Mouse (Mus musculus) right cerebral cortex, adult 18-20 months (tissue): ENCODE data around the gene Rhbdf2.
"Not testable (repeated sequence)": the region's sequence is repeated elsewhere in the genome, so short reads cannot be mapped to it uniquely, and the experiment has no call there.

ENCODE experiments used
- DNase-seq: peaks from one replicate; pipeline ENCODE4 v3.0.0; 2022; ENCODE audit warnings: mixed read lengths

The Rhbdf2 gene

DNA sequence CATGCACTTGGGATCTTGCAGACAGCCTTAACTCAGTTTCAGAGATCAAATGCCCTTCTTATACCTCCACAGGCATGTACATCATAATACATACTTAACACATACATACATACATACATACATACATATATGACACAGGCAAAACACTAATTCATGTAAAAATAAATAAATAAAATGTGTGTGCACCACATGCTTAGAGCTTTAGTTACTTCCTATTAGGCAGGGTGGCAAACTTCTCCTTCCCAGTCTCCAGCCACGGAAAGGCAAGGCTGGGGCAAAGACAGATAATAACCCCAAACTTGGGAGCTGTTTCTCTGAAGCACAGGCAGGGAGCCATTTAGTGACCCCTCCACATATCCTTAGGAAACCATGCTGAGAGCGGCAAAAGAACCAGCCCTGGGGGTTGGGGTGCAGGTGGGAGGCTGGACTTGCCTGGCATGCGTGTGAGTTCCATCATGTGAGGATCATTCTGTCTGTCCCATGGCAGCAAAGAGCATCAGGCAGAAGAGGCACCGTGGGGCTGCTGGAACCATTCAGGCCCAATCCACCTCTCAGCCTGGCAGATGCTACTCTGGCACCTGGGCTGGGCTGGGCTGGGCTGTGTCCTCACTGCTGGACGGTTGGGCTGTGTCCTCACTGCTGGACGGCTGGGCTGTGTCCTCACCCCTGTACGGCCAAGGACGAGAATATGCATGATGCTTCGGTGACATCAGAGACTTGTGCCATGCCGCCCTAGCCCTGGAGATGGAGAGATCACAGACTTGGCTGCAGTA, at the start of gene Rhbdf2:
Rhbdf2 (minus strand) TSS at position 721 of the 773 bp plus-strand sequence.
- DNase-seq = no peak

DNA sequence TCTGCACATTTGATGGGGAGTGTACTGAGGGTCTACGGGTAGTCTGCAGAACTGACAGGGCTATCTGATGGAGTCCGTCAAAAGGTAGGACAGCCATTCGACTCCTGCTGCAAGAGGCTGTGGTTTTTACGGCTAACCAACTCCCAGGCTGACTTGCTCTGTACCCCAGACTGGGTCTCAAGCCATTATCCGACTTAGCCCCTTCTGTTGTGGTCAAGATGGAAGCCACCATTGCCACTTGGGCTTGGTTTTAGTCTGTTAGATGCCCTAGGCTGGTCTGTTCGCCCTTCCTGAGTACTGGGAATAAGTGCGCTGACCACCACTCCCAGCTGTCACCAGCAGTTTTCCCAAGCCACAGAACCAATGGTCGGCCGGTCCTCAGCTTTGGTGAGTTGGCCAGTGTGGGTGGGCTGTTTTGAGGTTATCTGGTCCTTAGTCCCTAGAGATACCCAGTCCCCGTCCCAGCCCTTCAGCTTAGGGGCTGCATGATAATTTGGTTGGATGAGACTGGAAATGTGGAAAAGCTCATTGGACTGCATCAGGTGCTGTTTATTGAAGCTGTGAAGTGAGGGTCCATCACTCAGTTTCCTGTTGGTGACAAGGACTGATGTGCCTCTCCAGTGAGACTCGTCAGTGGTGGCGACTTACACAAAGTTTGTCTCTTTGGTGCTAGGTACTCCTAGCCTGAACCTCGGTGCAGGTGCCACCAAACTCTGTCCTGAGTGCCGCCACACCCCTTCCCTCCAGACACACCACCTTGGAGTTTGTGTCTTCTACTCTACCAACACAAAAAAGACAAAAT, 49.6 kb upstream of the Rhbdf2 start:
- no peak for DNase-seq

DNA sequence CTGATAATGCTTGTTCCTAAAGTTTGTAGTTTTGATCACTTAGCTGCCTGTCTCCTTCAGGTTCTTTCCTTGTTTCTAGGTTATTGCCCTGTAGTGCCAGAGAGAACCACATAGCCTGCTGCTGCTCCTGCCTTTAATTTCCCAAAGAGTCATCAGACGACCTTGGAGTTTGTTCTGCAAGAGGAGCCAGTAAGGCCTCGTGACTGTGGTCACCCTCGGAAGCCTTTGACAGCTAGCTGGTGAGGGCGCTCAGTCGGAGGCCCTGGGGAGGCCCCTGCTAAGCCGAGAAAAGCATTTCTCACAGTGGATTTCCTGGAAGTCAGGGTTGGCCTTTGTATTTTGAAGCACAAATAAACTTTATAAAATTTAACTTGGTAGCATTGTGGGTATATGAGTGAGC, 48.6 kb upstream of the Rhbdf2 start:
- DNase-seq = not testable (repeated sequence)

DNA sequence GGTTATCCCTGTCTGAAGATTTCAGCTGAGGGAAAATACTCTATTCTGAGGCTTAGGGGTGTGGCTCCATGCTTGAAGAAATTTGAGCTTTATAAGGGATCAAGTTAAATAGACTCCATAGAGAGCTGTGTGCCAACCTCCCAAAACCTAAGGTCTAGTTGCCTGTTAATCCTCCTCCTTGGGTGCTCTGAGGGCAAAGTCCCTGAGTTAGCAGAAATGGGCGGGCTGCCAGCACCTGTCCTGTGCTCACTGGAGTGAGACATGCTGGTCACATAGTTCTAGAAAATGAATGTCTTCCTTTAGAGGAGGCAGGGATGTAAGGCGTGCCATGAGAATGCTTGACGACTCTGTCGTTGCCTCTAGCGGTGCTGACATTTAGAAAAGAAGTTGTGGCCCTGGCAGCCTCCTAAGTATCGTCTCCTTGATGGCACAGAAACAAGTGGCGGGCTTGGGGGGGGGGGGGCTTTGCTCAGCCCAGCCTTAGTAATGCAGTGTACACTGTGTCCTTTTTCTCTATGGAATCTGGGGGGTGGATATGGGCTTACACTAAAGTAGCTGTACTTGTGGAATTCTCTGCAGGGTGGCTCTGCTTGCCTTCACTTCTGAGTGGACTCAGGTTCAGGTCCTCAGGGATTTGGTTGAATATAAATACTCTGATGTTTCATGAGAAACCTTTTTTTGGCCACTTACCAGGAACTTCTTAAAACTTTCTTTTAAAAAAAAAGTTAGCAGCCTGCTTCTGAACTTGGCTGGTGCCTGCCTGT, 48.0 kb upstream of the Rhbdf2 start:
- DNase-seq = no peak

DNA sequence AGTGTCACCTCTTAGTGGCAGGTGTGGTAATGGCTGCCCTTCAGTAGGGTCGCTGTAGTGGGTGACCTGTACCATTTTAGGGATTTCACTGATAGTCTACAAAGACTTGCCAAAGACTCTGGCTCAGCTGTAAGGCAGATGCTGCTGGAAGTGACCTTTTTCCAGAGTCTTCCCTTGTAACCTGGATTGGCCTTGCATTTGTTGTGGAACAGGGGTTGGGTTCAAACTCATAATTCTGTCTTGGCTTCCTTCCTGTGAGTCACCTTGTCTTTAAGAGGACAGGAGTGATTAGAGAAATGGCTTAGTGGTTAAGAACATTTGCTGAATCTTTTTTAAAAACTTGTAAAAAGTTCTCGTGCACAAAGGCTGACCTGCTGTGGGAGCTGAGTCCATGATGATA, 46.6 kb upstream of the Rhbdf2 start:
- DNase-seq = no peak

DNA sequence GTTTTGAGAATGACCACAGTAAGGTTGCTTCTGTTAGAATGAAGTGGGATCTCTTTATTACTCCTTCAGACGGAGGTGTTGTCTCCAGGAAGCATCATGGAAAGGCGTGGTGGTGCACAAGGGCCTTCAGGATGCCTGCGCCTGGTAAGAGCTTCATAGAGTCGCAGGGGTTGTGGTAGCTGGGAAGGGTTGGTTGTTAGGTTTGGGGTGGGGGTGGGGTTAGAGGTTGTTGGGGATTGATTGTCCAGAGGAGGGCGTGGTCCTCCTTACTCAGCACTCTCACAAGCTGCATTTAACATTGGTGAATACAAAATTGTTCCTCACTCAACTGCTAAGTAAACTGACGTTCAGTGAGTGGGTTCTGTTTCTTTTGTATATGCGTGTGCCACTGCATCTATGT, 45.8 kb upstream of the Rhbdf2 start:
- DNase-seq = no peak

DNA sequence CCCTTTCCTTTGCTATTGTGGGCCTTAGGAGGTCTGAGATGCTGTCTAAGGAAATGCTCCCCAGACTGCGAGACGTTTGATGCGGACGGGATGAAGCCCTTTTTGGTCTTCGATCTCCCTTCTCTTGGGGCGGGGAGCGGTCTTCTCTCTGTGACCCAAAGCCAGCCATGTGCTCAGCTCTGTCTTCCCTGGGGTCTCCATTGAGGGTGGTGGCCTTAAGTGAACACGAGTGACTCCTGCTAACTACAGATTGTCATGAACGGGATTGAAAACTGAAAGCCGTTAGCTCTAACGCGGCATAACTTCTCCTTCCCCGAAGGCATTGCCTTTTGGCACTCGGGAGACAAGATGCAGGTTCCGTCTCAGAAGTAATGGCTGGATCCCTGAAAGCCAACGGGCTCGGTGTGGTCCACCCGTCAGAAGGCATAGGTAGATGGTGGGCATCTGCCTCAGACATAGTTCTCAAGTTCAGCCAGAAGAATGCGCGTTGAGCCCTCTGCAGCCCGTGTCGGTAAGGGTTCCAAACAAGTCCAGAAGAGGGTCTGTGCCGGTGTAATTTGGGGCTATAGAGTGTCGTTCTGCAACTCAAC, 45.1 kb upstream of the Rhbdf2 start:
- DNase-seq = no peak

DNA sequence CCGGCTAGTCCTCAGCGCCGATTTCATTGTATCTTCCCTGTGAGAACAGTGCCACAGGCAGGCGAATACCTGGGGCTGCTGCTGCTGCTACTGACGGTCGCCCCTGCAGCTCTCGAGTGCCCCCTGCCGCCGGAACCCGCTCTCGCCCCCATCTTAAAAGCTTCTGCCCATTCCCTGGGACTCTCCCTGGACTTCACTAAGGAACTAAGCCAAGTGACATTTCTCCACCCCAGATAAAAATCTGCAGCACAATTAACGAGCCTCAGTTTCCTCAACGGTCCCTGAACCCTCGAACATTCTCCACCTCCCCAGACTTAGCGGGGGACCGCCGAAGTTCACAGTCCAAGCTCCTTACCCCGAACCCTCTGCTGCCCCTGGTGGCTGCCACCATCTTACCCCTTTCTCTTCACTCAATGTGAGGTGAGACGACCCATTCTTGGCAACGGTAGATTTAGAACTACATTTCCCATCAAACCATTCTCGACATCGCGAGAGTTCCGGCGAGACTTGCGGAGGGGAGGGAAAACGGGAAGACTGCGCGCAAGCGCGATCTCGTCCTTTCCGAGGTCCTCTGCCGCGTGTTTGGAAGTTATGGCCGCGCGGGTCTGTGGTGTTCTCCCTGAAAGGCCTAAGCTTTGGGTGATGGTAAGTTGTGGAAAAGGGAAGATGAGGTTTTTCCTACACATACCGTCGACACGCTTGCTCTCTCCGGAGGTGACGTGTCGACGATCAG, 44.5 kb upstream of the Rhbdf2 start:
- DNase-seq = peak; percentile 97

DNA sequence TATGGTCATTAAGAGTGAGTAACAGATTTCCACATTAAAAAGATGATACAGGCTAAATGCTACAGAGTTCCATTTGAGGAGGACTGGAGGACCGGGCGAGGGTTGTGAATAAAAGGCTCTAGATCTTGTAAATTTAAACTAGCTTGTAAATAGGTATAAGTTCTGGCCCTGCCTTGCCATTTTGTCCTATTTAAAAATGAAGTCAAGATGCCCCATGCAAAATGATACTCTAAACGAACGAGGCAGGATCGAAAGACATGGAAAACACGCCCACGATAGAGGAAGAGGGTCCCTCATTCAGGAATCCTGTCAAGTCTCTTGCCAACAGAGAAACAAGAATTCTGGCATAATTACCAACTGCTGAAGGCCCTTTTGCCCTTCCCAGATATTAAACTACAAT, 43.6 kb upstream of the Rhbdf2 start:
- DNase-seq = no peak

DNA sequence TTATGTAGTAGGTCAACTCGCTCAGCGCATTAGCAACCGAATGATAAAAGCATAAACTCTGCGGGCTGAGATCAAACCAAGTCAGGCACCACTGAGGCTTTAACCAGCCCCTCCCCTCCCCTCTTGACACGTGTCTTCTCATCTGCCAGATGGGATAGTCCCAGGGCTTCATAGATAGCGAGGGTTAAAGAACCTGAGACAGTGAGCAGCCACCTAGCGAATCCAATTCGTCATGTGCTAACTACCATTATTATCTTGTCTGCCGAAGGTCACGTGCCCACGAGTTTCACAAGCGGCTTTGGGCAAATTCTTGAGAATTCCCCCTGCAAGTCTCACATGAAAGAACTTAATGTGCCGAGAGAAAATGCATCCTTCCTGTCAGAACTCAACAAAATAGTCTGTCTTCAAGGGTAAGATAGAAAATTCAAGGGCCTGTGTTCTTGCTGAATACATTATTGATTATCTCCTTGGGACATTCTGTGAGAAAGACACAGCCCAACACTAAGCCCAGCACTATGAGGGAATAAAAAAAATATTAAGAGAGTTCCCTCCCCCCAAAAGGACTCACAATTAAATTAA, 43.1 kb upstream of the Rhbdf2 start:
- no peak for DNase-seq

DNA sequence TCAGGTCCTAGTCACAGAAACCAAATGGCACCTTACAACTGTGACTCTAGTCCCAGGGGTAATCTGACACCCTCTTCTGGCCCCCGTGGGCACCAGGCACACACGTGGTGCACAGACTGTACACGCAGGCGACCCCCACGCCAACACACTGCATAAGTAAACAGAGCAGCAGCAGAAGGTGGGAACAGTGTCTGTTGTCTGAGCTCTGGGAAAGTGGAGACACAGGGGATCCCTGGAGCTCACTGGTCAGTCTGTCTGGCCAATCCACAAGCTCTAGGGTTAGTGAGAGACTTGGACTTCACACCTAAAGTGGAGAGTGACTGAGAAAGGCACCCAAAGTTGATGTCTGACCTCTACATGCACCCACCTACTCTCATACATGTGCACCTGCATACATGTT, 42.5 kb upstream of the Rhbdf2 start:
- no peak for DNase-seq

DNA sequence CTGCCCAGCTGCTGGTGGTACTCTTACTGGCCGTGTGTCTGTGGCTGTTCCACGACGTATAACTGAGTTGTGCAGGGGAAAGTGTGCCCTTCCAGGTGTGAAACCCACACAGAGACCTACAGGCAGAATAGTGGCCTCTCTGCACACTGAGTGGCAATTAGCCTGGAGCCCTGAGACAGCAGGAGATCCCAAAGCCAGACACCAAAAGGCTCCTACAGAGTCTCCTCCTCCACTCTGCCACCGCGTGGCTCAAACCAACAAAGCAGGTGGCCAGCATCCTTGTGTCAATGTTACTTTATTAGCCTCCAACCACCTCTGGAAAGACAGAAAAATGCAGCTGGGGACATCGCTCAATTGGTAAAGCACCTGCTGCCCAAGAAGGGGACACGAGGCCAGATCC, 42.0 kb upstream of the Rhbdf2 start:
- no peak for DNase-seq

DNA sequence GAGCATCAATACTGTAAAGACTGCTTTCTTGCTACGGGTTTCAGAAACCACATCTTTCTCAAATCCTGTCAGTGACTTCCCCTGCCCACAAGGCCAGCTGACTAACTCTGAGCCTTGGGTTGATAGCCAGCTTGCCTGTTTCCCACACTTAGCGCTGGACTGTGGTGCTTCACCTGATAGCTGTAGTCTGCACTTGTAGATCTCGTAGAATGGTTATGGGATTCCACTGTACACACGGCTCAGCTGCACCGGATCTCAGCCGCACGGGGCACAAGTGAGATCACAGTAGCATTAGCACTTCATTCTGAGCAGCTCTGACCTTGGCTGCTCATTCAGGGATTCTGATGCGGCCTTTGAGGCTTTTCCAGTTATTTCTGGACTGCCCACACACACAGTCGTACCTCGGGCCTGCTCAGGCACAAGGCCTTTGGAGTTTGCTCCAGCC, 41.6 kb upstream of the Rhbdf2 start:
- DNase-seq = no peak

DNA sequence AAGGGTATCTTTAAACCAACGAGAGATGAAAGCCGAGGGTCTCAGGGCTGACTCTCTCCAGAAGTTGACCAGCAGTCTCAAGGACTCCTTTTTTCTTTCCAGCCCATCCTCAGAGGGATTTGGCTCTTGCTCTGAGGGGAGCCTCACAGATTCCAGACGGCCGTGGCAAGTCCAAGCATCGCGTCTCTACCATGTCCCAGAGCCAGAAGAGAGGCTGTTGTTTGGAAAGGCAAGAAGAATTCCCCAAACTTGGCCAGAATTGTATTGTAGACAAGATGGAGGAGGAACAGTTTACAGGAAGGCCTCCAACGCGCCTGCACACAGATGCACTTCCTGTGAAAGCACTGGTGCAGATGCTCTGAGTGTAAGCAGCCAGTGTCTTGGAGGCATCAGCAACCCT, 41.1 kb upstream of the Rhbdf2 start:
- no peak for DNase-seq

DNA sequence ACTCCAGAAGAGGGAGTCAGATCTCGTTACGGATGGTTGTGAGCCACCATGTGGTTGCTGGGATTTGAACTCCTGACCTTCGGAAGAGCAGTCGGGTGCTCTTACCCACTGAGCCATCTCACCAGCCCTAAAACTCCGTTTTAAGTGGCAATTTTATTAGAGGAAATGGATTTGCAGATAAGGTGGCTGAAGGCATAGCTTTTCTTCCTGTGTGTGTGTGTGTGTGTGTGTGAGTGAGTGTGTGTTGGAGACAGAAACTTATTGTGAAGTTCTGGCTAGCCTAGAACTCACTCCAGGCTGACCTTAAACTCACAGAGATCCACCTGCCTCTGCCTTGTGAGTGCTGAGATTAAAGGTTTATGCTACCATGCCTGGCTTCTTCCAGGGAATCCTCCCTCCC, 40.2 kb upstream of the Rhbdf2 start:
- not testable (repeated sequence) for DNase-seq

DNA sequence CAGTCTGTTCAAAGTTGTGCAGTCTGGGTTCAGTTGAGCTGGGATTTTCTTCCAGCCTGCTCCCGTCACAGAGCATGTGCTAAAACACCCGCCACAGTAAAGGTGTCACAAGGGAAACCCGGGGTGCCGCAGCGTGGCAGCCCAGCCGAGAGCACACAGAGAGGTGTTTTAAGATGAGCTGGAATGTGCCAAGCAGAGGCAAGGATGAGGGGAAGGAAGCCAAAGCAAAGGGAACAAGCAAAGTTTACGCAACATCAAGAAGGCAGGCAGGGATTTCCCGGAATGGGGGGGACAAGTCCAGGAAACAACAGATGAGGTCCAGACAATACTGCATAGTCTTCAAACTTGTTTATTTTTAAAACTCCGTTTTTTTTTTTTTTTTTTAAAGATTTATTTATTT, 39.7 kb upstream of the Rhbdf2 start:
- DNase-seq = no peak

DNA sequence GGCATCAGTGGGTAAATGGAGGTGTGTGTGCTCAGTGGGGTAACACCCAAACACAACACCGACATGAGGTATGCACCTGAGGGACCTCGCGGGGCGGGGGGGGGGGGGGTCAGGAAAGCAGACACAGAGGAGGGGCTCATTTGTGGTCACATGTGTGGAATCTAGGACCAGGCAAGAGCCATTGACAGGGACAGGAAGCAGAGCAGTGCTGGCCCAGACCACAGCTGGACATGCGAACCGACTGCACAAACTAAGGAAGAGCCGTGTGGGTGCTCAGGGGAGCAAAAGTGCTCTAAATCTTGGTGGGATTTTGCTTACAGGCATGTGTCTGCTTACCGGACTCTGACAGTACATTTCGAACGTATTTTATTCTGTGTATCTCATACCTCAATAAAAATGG, 38.5 kb upstream of the Rhbdf2 start:
- DNase-seq = no peak

DNA sequence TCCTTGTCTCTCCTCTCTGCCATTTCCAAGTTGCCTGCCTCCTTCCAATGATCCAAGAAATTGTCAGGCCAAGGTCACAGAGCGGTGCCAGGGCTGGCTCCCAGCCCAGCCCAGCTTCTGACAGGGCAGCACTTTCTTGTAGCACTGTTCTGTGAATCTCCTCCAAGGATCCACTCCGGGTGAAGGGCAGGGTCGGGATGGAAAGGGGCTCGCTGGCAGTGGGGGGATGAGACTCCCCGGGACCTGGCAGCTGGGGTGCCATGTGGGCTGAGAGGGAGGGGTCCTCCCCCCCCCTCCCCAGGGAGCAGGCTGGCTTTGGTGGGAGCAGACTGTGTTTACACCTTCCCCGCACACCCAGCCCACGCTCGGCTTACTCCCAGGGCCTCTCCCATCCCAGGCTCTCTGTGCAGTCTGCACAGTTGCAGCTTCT, 35.1 kb upstream of the Rhbdf2 start:
- DNase-seq = peak; percentile 67

DNA sequence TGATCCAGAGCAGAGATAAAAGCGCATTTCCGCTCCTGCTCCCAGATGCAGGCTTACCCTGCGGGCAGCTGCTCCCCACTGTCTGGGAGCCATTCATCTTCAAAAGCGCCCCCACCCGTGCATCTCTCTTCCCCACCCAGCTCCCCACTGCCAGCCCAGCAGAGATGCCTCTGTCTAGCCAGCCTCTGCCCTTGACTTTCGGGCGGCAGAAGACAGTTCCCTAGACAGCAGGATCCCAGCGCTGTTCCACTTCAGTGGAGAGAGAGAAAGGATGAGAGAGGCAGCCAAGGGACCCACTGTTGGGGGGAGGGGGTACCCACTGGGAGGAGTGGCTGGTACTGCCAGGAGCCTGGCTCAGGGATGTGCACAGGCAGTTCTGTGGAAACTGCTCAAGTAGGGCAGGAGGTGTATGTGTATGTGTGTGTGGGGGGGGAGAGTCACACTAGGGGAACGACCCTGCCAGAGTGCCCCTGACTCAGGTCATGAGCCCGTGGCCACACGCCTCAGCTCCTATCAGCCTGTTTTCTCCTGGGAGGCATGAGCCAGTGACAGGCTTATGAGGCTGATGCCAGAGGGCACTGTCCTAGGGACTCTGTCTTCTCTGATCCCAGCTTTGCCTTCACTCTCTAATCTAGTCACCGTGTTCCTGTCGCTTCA, 34.6 kb upstream of the Rhbdf2 start:
- DNase-seq = no peak

DNA sequence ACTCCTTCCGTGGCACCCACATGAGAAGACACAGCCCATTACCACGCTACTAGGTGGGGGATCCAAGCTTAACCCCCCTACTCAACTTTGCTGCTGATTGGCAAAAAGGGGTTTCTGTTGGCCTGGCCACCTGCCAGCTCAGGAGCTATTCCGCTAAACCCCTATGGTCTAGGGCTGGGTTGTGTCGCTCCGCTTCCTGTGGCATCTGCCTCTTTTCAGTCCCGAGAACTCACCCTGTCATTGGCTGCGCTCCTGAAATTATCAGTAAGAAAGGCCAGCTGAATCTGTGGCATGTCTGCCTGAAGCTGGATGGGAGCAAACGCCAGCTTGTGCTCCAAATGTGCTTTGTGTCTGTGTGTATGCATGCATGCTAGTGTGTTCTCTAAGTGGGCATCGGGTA, 33.4 kb upstream of the Rhbdf2 start:
- DNase-seq = no peak

DNA sequence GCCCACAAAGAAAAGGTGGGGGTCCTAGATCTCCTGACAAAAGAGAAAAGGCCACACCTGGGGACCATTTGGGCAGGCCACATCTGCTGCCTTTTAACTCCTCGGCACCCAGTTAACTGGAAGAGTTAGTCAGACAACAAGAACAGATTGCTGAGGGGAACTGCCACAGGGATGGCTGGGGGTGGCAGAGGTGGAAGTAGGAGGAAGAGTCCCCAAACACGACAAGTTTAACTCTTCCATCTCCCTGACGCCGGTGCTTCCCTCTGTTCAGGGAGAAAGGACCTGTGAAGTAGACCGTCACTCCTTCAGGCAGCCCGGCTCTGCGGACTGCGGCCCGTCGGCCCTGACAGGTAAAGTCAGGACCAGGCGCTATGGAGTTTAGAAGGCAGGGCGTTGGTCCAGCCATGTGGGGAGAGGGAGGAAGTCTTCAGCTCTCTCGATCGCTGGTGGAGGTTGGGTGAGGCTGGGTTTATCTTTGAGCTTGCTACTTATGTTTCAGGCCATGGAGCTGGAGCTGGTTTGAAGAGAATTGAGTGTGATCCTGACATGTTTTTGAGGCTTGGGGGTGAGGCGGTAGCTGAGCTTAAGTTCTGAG, 32.3 kb upstream of the Rhbdf2 start:
- no peak for DNase-seq
